Mouse (Mus musculus) midbrain, embryonic 11.5 days (tissue): ENCODE data around the gene Chchd6. TPM values are rescaled to one million over a fixed set of nuclear protein-coding genes. Genes with fewer than 3 reads are reported as not detected.
A peak's percentile ranks its signal among the peaks of the same experiment; 100 is the strongest.

ENCODE experiments used
- ATAC-seq: fragments of 200-750 bp; cut with Nextera tagmentation; 2 replicates; pipeline ENCODE4 v1.8.0; 2017; ENCODE audit warnings: moderate TSS enrichment, moderate library complexity; ENCODE audit not compliant: low FRiP score
- DNase-seq: peaks from one replicate; pipeline ENCODE4 v3.0.0; 2015; ENCODE audit warnings: low spot score; ENCODE audit errors: missing footprints
- H3K27ac ChIP-seq: fragments of 300-500 bp; sonication (generic); 2 replicates; pipeline ENCODE4 v1.5.1; 2014; ENCODE audit warnings: low read depth, low read length
- H3K27me3 ChIP-seq: fragments of 300-500 bp; sonication (generic); 2 replicates; pipeline ENCODE4 v1.6.1; 2014; ENCODE audit warnings: mild to moderate bottlenecking, low read length, moderate library complexity, mixed read lengths; ENCODE audit not compliant: control insufficient read depth, insufficient read depth
- H3K36me3 ChIP-seq: fragments of 300-500 bp; sonication (generic); 2 replicates; pipeline ENCODE4 v1.6.1; 2014; ENCODE audit warnings: mild to moderate bottlenecking, low read length, moderate library complexity, mixed read lengths; ENCODE audit not compliant: control insufficient read depth, insufficient read depth
- H3K4me1 ChIP-seq: fragments of 300-500 bp; sonication (generic); 2 replicates; pipeline ENCODE4 v1.6.1; 2014; ENCODE audit warnings: low read length; ENCODE audit not compliant: control insufficient read depth, insufficient read depth
- H3K4me2 ChIP-seq: fragments of 300-500 bp; sonication (generic); 2 replicates; pipeline ENCODE4 v1.6.1; 2014; ENCODE audit warnings: mild to moderate bottlenecking, moderate library complexity
- H3K4me3 ChIP-seq: fragments of 300-500 bp; sonication (generic); 2 replicates; pipeline ENCODE4 v1.5.1; 2014; ENCODE audit warnings: low read depth, low read length
- H3K9ac ChIP-seq: fragments of 300-500 bp; sonication (generic); 2 replicates; pipeline ENCODE4 v1.6.1; 2014; ENCODE audit warnings: low read length
- H3K9me3 ChIP-seq: fragments of 300-500 bp; sonication (generic); 2 replicates; pipeline ENCODE4 v1.6.1; 2016; ENCODE audit warnings: low read length; ENCODE audit not compliant: control insufficient read depth
- WGBS: fragments of 180-500 bp; shearing (Covaris S2); extraction: QIAGEN DNeasy Blood & Tissue Kit; methylation state at CpG from one replicate; pipeline ENCODE4 v1.1.7; 2014; 5-methylcytosine and 5-hydroxymethylcytosine counted together
- polyA plus RNA-seq: library from polyadenylated mRNA; unstranded; fragments of >200 nt; fragmentation: Nextera tagmentation; extraction: Ambion mirVana; gene quantifications from 2 replicates; pipeline ENCODE4 v1.2.1, GENCODE M21; 2014

The Chchd6 gene
- polyA plus RNA-seq, 1 experiment from 2014 or later = 103 TPM

DNA sequence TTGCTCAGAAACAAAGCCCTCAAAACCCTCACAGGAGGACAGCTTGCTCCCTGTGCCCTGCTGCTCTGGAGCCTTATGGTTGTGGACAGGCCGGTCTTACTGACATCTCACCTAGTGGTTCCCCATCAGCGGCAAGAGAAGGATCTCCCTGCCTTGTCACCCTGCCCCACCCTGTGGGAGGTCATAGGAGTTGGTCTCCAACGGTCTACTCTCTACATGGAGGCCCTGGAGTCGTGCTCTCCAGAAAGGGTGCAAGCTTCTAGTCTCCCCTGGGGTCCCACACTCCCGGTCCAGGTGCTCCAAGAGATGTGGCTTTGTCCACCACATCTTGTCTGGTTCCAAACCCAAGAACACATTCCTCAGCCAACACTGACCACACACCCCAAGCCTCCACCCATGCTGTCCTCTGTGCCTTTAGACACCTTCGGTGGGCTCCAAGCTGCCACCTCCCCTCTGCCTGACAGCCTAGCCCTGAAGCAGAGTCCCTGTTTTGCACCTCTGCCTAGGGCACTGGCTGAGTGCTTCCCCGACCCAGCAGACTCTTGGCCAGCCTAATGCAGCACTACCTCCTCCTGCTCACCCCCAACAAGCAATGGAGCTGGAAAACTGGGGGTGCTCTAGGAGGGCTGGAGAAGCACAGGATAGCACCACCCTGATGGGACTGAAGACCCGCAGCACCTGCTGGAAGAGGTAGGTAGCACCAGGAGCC lies 234.6 kb downstream of the Chchd6 start:
- H3K4me1 ChIP-seq = peaks cover 37% of the 10 kb centered on the region
- 44% methylated on average over 8 of the region's 8 CpGs for WGBS
- DNase-seq = peak; percentile 91

GRCm38 (mm10) chr6:89359771-89360708 lies 235.4 kb downstream of the Chchd6 start:
- Histone ChIP-seq H3K9ac (peak overlapping the region; percentile 99), H3K4me3 (peak overlapping the region; percentile 98), H3K4me2 (peak overlapping the region; percentile 93), H3K27me3 (peaks cover 5% of the 10 kb centered on the region; the same call in 1 of the 2 replicates), H3K36me3 (peaks cover 4% of the 10 kb centered on the region; the same call in 1 of the 2 replicates), H3K4me1 (peaks cover 40% of the 10 kb centered on the region), H3K9me3 (no peaks in the 10 kb centered on the region), H3K27ac (no peak overlapping the region; the same call in 1 of the 2 replicates)
- ATAC-seq = no peak
- peak; percentile 88 for DNase-seq
- WGBS = 57% methylated on average over 20 of the region's 20 CpGs

More for the DNA sequence above, 234.6 kb downstream of the Chchd6 start:
- peak; percentile 8 for ATAC-seq
- Histone ChIP-seq H3K4me3 (peak overlapping the region; percentile 98), H3K27me3 (peaks cover 5% of the 10 kb centered on the region; the same call in 1 of the 2 replicates), H3K36me3 (peaks cover 4% of the 10 kb centered on the region; the same call in 1 of the 2 replicates), H3K27ac (no peak overlapping the region; the same call in 1 of the 2 replicates), H3K9me3 (no peaks in the 10 kb centered on the region), H3K4me2 (peak overlapping the region; percentile 93), H3K9ac (peak overlapping the region; percentile 99)

GRCm38 (mm10) chr6:89359192-89359591 lies 236.3 kb downstream of the Chchd6 start:
- H3K4me3 ChIP-seq = no peak overlapping the region
- H3K36me3 ChIP-seq = peaks cover 12% of the 10 kb centered on the region
- H3K4me2 ChIP-seq = no peak overlapping the region
- no peak overlapping the region for H3K27ac ChIP-seq
- H3K27me3 ChIP-seq = peaks cover 5% of the 10 kb centered on the region; the same call in 1 of the 2 replicates
- WGBS = 88% methylated on average over 3 of the region's 3 CpGs
- H3K4me1 ChIP-seq = peaks cover 44% of the 10 kb centered on the region
- no peaks in the 10 kb centered on the region for H3K9me3 ChIP-seq
- DNase-seq (no peak), ATAC-seq (no peak)
- no peak overlapping the region for H3K9ac ChIP-seq

DNA sequence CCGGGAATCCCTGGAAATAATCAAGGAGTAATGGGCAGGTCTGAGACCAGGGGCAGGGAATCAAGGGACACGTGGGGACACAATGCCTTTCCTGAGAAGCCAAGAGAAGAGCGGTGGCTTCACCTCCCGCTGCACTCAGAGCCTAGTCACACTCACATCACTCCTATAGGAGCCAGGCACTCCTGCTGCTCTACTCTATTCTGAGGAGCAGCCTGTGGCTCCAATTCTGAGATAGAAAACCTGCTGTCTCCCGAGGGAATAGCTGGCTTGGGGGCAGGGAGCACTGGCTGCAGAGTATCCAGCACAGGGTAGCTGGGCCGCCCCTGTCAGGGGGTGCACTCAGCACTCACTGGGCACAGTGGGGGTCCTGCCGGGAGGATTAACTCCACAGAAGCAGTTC lies 239.8 kb downstream of the Chchd6 start:
- DNase-seq = no peak
- peaks cover 50% of the 10 kb centered on the region for H3K4me1 ChIP-seq
- peaks cover 19% of the 10 kb centered on the region for H3K36me3 ChIP-seq
- H3K4me2 ChIP-seq = no peak overlapping the region
- ATAC-seq = no peak
- no peaks in the 10 kb centered on the region for H3K9me3 ChIP-seq
- WGBS = 27% methylated on average over 7 of the region's 7 CpGs
- no peaks in the 10 kb centered on the region for H3K27me3 ChIP-seq
- H3K9ac ChIP-seq = no peak overlapping the region
- no peak overlapping the region for H3K27ac ChIP-seq
- H3K4me3 ChIP-seq = no peak overlapping the region

- WGBS = 88% methylated on average over 12 of the region's 12 CpGs
- Histone ChIP-seq H3K4me2 (no peak overlapping the region), H3K4me3 (no peak overlapping the region), H3K27me3 (no peaks in the 10 kb centered on the region), H3K9me3 (no peaks in the 10 kb centered on the region), H3K36me3 (peaks cover 21% of the 10 kb centered on the region), H3K9ac (no peak overlapping the region), H3K4me1 (peaks cover 41% of the 10 kb centered on the region), H3K27ac (no peak overlapping the region)
- DNase-seq = no peak
- ATAC-seq = no peak
These were observed 240.7 kb downstream of the Chchd6 start for GRCm38 (mm10) chr6:89354726-89355125.

DNA sequence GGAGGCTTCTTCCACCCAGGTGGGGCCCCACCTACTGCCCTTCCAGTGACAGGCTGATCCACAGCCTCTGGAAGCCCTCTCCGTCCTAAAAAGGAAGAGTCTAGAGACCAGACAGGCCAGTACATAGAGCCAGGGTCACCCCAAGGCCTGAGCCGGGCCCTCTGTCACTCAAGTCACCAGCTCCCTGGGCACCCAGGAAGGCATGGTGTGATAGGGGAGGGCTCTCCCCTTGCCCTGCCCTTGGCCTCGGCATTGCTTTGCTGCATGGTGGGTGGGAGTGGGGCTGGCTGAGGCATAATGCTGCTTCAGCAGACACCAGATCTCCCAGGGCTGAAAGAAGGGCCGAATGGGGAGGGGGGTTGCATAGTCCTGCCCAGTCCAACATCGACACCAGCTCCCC lies 241.4 kb downstream of the Chchd6 start:
- Histone ChIP-seq H3K4me3 (no peak overlapping the region), H3K36me3 (peaks cover 21% of the 10 kb centered on the region), H3K4me2 (no peak overlapping the region), H3K27me3 (no peaks in the 10 kb centered on the region), H3K27ac (no peak overlapping the region), H3K9ac (no peak overlapping the region), H3K4me1 (peaks cover 34% of the 10 kb centered on the region), H3K9me3 (no peaks in the 10 kb centered on the region)
- 79% methylated on average over 5 of the region's 5 CpGs for WGBS
- no peak for ATAC-seq
- DNase-seq = no peak

DNA sequence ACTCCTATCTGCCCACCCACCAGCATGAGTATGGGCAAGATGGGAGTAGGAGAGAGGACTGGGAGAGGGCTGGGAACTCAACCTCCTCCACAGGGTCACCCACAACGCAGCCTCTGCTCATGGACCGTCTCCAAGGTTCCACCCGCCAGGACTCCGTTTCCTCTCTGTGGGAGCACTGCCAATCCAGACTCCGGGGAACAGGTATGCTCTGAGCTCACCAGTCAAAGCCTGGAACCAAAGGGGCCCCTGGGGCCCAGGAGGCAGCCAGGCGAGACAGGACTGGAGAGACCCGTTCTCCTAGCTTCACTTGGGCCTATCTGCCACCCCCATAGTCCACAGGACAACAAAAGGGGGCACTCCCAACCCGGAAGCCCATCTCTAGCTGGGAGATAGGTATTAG lies 242.4 kb downstream of the Chchd6 start:
- WGBS = 76% methylated on average over 8 of the region's 8 CpGs
- Histone ChIP-seq H3K27ac (no peak overlapping the region), H3K9ac (no peak overlapping the region), H3K9me3 (no peaks in the 10 kb centered on the region), H3K4me1 (peaks cover 27% of the 10 kb centered on the region), H3K4me3 (no peak overlapping the region), H3K27me3 (no peaks in the 10 kb centered on the region), H3K4me2 (no peak overlapping the region), H3K36me3 (peaks cover 23% of the 10 kb centered on the region)
- DNase-seq (no peak), ATAC-seq (no peak)

- no peak for DNase-seq
- peaks cover 27% of the 10 kb centered on the region for H3K4me1 ChIP-seq
These were observed 243.9 kb downstream of the Chchd6 start for GRCm38 (mm10) chr6:89351441-89352137.

More at GRCm38 (mm10) chr6:89351441-89352137, 243.9 kb downstream of the Chchd6 start:
- Histone ChIP-seq H3K4me3 (no peak overlapping the region), H3K27ac (peak overlapping the region; percentile 57), H3K9me3 (no peaks in the 10 kb centered on the region), H3K27me3 (no peaks in the 10 kb centered on the region), H3K9ac (0 out of 2 replicates have a peak overlapping the region, but pooled peaks have one; percentile 9), H3K4me2 (no peak overlapping the region; the same call in 1 of the 2 replicates), H3K36me3 (peaks cover 26% of the 10 kb centered on the region)
- WGBS = 37% methylated on average over 5 of the region's 5 CpGs
- peak; percentile 54 for ATAC-seq
